Mouse (Mus musculus) gastrocnemius, adult 8-10 months (tissue): ENCODE results near the gene Krtap11-1. TPM values are rescaled to one million over a fixed set of nuclear protein-coding genes. Genes with fewer than 3 reads are reported as not detected.

Experiments
- total RNA-seq, 4 experiments: library from RNA; stranded (reverse); gene quantifications; 2 replicates each; pipeline ENCODE4 v1.2.4; 2022

Krtap11-1 gene
- total RNA-seq, 4 experiments from 2014 or later: not detected

Other genes with a start within 250 kb of the Krtap11-1 start
- not detected for gene Krtap21-1, start 167.3 kb downstream of the Krtap11-1 start, total RNA-seq
- not detected for gene Krtap6-2, start 151.1 kb downstream of the Krtap11-1 start, total RNA-seq
- not detected for gene Krtap8-1, start 83.2 kb downstream of the Krtap11-1 start, total RNA-seq
- not detected for gene Krtap7-1, start 62.9 kb downstream of the Krtap11-1 start, total RNA-seq